Mouse (Mus musculus) kidney, adult 11 months (tissue): Measurements from ENCODE around the gene Mrps25.

Source experiments
- DNase-seq: peaks from one replicate; pipeline ENCODE4 v3.0.0; 2022

The Mrps25 gene

DNA sequence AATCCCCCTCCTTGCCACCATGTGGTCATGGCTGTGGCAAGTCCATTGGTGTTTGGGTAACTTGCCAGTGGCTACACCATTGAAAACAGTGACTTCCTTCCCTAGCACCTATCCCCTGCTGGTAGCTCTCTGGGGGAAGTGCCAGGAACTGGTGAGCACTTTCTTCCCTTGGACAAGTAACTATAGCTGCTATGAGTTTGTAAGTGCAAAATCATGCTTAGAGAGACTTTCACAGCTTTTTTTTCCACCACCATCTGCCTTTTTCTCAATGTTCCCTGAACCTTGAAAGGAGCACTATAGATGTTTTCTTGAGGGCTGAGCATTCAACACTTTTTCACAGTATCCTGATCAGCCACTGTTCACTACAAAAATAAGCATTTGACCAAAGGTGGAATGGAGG, 59.3 kb downstream of the Mrps25 start:
- DNase-seq: no peak
